In genomic region chr10:46697363-46698246, GRCm38 (mm10) we compare ENCODE assay signal across 8 mouse cellular contexts.
DNase-seq lines count a peak whose midpoint lies in the region; ATAC-seq lines count a peak whose summit lies in the region.

No protein-coding gene starts in this region.

- no peaks in the 10 kb centered on the region for H3K36me3 ChIP-seq in heart, embryonic 15.5 days
- H3K36me3 ChIP-seq in neural tube, embryonic 13.5 days: no peaks in the 10 kb centered on the region

- H3K9ac ChIP-seq in heart, embryonic 15.5 days: no peak overlapping the region
- H3K9ac ChIP-seq in neural tube, embryonic 13.5 days: no peak overlapping the region

- H3K27ac ChIP-seq in heart, embryonic 15.5 days: peak overlapping the region; percentile 19; the same call in 1 of the 2 replicates
- peak overlapping the region; percentile 46; the same call in 1 of the 2 replicates for H3K27ac ChIP-seq in neural tube, embryonic 13.5 days (replicated peaks)

- no peaks in the 10 kb centered on the region for H3K9me3 ChIP-seq in heart, embryonic 15.5 days (replicated peaks)
- no peaks in the 10 kb centered on the region for H3K9me3 ChIP-seq in neural tube, embryonic 13.5 days

- H3K4me2 ChIP-seq in heart, embryonic 15.5 days: no peak overlapping the region
- H3K4me2 ChIP-seq in neural tube, embryonic 13.5 days: no peak overlapping the region

- no peaks in the 10 kb centered on the region for H3K27me3 ChIP-seq in heart, embryonic 15.5 days
- H3K27me3 ChIP-seq in neural tube, embryonic 13.5 days: no peaks in the 10 kb centered on the region

- peak; percentile 18 for DNase-seq in right cerebral cortex, postnatal 4 days
- no peak for DNase-seq in right cerebral cortex, adult 2 months (ENCODE audit: low spot score in 2 of 2)
- DNase-seq in cerebellum, postnatal 14 days: peak; percentile 45 to 67
- peak; percentile 24 to 75 for DNase-seq in layer of hippocampus, postnatal 14 days (ENCODE audit: low spot score in 2 of 2)
- no peak for DNase-seq in thymus, postnatal 25 days
- no peak for DNase-seq in spleen, postnatal 4 days (ENCODE audit: low spot score in 2 of 2)

- peak; percentile 70; the same call in 1 of the 2 replicates for ATAC-seq in heart, embryonic 15.5 days (replicated peaks; ENCODE audit: insufficient number of reproducible peaks, insufficient read depth, low FRiP score, low read depth)
- peak; percentile 95 for ATAC-seq in neural tube, embryonic 13.5 days (ENCODE audit: low read depth)

- no peaks in the 10 kb centered on the region; the same call in 1 of the 2 replicates for H3K4me1 ChIP-seq in heart, embryonic 15.5 days (replicated peaks)
- H3K4me1 ChIP-seq in neural tube, embryonic 13.5 days (replicated peaks): no peaks in the 10 kb centered on the region

- H3K4me3 ChIP-seq in heart, embryonic 15.5 days: no peak overlapping the region
- no peak overlapping the region for H3K4me3 ChIP-seq in neural tube, embryonic 13.5 days

- 41% methylated on average over 2 of the region's 2 CpGs for WGBS in heart, embryonic 15.5 days
- WGBS in neural tube, embryonic 13.5 days: 33% methylated on average over 2 of the region's 2 CpGs

Comparison
In these comparisons a context has a peak if more than half of its experiments do, and no peak if none do; other contexts are left out.
1. DNase-seq: peak in right cerebral cortex, postnatal 4 days (single experiment), cerebellum, postnatal 14 days (2 of 2) and layer of hippocampus, postnatal 14 days (2 of 2); none in right cerebral cortex, adult 2 months (0 of 2), thymus, postnatal 25 days (single experiment) and spleen, postnatal 4 days (0 of 2).